Mouse (Mus musculus) E14TG2a.4 (cell line): Measurements from ENCODE around the gene Plin3.

Experiments
- CTCF ChIP-seq: conservative IDR thresholded peaks from 2 replicates; pipeline ENCODE4 v1.5.1; 2014; ENCODE audit warnings: low read length
- POU5F1 ChIP-seq: IDR thresholded peaks from 2 replicates; pipeline ENCODE4 v1.6.1; 2014; ENCODE audit warnings: low read length, borderline replicate concordance

DNA sequence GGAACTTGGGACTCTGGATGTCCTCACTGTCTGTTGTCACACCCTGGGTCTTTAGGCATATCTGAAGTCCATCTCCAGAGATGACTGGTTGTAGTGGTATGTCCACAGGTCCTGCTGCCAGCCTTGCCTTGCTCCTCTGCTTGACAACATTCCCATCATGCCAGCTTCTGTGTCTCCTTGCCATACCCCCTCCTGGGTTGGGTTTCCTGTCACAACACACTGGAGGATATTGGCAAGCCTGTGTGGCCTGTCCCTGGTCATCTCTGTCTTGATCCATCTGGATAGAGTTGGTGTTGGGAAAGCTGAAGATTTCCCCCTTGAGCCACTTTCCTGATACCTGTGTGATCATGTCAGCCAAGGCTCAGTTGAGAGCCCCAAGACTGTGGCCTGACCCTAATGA, 48.0 kb upstream of the Plin3 start:
- TF ChIP-seq CTCF (no peak), POU5F1 (no peak)
